Mouse (Mus musculus): ENCODE results near the gene Dynll1. TPM values are rescaled to one million over a fixed set of nuclear protein-coding genes. Genes with fewer than 3 reads are reported as not detected.

Gene Dynll1
- polyA plus RNA-seq, 1 experiment from 2014 or later, result 470 TPM

DNA sequence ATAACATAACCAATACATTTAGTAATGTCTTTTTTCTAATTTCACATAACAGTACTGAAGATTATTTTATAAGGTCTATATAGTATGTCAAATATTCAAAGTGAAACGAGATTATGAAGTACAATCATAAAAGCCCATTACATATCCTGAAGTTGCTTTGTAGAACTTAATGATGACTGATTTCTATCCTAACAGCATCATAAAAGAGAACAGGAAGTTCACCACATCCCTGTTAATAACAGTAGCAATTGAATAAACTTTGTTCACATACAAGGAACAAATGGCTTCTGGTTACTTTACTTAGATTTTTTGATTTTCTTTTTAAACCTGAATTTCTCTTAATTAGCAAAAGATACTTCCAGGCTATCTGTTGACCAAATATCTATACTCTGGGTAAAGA, 38.9 kb downstream of the Dynll1 start:
- no peak overlapping the region for H3K27ac ChIP-seq (ENCODE audit: low read length)
- H3K9me3 ChIP-seq (replicated peaks; ENCODE audit: control insufficient read depth, low read length), result no peaks in the 10 kb centered on the region
- no peaks in the 10 kb centered on the region for H3K27me3 ChIP-seq (ENCODE audit: control insufficient read depth, insufficient read depth, low read depth, low read length)
- H3K9ac ChIP-seq (ENCODE audit: low read depth, low read length), result no peak overlapping the region
- no peak overlapping the region for H3K4me2 ChIP-seq (ENCODE audit: low read depth, low read length)
- peaks cover 46% of the 10 kb centered on the region for H3K36me3 ChIP-seq (ENCODE audit: control insufficient read depth, insufficient read depth)
- 71% methylated on average over 1 of the region's 1 CpGs for WGBS (ENCODE audit: insufficient replicate concordance)
- H3K4me1 ChIP-seq (ENCODE audit: control insufficient read depth, low read depth, low read length), result peaks cover 54% of the 10 kb centered on the region
- ATAC-seq (ENCODE audit: low read depth), result no peak
- no peak overlapping the region for H3K4me3 ChIP-seq (ENCODE audit: low read depth, low read length)

DNA sequence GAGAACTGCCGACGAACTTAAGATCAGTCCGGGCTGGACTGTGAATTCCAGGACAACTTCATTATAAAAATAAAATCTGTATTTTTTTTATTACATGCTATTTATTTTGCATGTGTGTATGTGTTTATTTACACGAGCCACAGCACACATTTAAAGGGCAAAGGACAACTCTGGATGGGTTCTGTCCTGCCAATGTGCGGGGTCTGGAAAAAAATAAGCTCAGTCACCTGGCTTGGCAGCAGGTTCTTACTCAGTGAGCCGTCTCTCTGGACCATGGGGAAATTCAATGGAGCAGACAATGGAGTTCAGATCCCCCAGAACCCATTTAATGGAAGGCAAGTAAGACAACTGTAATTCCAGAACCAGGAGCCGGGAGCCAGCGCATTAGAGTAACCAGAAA, 39.7 kb downstream of the Dynll1 start:
- Histone ChIP-seq H3K4me1 (ENCODE audit: control insufficient read depth, low read depth, low read length) (peaks cover 47% of the 10 kb centered on the region), H3K36me3 (ENCODE audit: control insufficient read depth, insufficient read depth) (peaks cover 54% of the 10 kb centered on the region), H3K27me3 (ENCODE audit: control insufficient read depth, insufficient read depth, low read depth, low read length) (no peaks in the 10 kb centered on the region), H3K4me2 (ENCODE audit: low read depth, low read length) (no peak overlapping the region), H3K4me3 (ENCODE audit: low read depth, low read length) (no peak overlapping the region), H3K27ac (ENCODE audit: low read length) (no peak overlapping the region), H3K9ac (ENCODE audit: low read depth, low read length) (no peak overlapping the region), H3K9me3 (replicated peaks; ENCODE audit: control insufficient read depth, low read length) (no peaks in the 10 kb centered on the region)
- ATAC-seq (ENCODE audit: low read depth), result no peak
- 91% methylated on average over 8 of the region's 8 CpGs for WGBS (ENCODE audit: insufficient replicate concordance)

- peaks cover 62% of the 10 kb centered on the region for H3K36me3 ChIP-seq (ENCODE audit: control insufficient read depth, insufficient read depth)
- H3K4me2 ChIP-seq (ENCODE audit: low read depth, low read length), result no peak overlapping the region
- no peak overlapping the region for H3K4me3 ChIP-seq (ENCODE audit: low read depth, low read length)
- H3K9me3 ChIP-seq (replicated peaks; ENCODE audit: control insufficient read depth, low read length), result no peaks in the 10 kb centered on the region
- peak; percentile 79 for ATAC-seq (ENCODE audit: low read depth)
- H3K27ac ChIP-seq (ENCODE audit: low read length), result no peak overlapping the region
- no peak overlapping the region for H3K9ac ChIP-seq (ENCODE audit: low read depth, low read length)
- H3K27me3 ChIP-seq (ENCODE audit: control insufficient read depth, insufficient read depth, low read depth, low read length), result no peaks in the 10 kb centered on the region
- peaks cover 39% of the 10 kb centered on the region for H3K4me1 ChIP-seq (ENCODE audit: control insufficient read depth, low read depth, low read length)
- WGBS (ENCODE audit: insufficient replicate concordance), result 74% methylated on average over 6 of the region's 6 CpGs
Measured at GRCm38 (mm10) chr5:115260356-115260755, 40.4 kb downstream of the Dynll1 start.

DNA sequence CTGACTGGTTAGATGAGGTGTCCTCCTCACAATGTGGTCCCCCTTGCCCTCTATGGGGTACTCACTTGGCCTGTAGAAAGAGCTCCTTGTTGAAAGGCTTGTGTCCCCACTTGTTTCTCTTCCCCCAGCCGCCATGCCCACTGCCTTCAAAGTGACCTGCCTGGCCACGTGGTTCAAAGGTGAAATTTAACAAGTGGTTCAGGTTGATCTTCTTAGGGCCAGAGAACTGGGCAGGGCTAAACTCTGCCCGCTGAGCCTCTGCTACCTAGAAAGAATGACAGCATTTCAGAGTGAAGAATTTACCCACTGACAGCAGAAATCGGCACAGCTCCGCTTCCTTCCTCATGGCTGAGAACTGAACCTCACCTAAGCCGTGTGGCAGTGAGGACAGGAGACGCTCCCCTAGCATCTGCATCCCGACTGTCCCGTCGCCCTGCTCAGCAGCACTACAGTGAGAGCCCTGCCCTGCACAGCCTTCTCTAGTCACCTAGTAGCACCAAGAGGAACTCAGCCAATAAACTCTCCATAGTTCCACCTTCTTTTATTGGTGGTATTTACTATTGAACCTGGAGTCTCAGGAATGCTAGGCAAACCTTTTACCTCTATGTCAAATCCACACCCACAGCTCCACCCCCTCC, 43.8 kb downstream of the Dynll1 start:
- H3K4me2 ChIP-seq (ENCODE audit: low read depth, low read length), result no peak overlapping the region
- no peak overlapping the region for H3K9ac ChIP-seq (ENCODE audit: low read depth, low read length)
- no peaks in the 10 kb centered on the region for H3K27me3 ChIP-seq (ENCODE audit: control insufficient read depth, insufficient read depth, low read depth, low read length)
- H3K4me1 ChIP-seq (ENCODE audit: control insufficient read depth, low read depth, low read length), result peaks cover 15% of the 10 kb centered on the region
- no peak overlapping the region for H3K4me3 ChIP-seq (ENCODE audit: low read depth, low read length)
- H3K9me3 ChIP-seq (replicated peaks; ENCODE audit: control insufficient read depth, low read length), result no peaks in the 10 kb centered on the region
- H3K36me3 ChIP-seq (ENCODE audit: control insufficient read depth, insufficient read depth), result peaks cover 57% of the 10 kb centered on the region
- ATAC-seq (ENCODE audit: low read depth), result no peak
- 89% methylated on average over 10 of the region's 10 CpGs for WGBS (ENCODE audit: insufficient replicate concordance)
- H3K27ac ChIP-seq (ENCODE audit: low read length), result no peak overlapping the region

DNA sequence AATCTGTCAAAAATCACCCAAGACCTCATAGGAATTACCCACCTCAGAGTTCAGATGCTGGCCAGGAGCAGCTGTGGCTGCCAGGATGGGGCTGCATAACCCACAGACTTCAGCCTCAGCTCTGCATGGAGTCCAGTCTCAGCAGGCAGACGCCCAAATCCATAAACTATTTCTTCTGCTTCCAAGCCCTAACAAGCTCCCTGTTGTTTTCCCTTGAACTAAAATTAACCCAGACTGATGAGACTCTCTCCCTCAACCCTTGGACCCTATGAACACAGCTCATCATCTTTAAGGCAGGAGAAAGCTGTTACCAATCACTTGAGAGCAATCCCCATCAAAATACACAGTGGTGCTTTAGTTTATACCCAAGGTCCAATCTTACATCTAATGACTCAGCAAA, 45.3 kb downstream of the Dynll1 start:
- peaks cover 3% of the 10 kb centered on the region for H3K4me1 ChIP-seq (ENCODE audit: control insufficient read depth, low read depth, low read length)
- no peak for ATAC-seq (ENCODE audit: low read depth)
- no peaks in the 10 kb centered on the region for H3K27me3 ChIP-seq (ENCODE audit: control insufficient read depth, insufficient read depth, low read depth, low read length)
- no peak overlapping the region for H3K4me3 ChIP-seq (ENCODE audit: low read depth, low read length)
- no peaks in the 10 kb centered on the region for H3K9me3 ChIP-seq (replicated peaks; ENCODE audit: control insufficient read depth, low read length)
- H3K27ac ChIP-seq (ENCODE audit: low read length), result no peak overlapping the region
- no peak overlapping the region for H3K4me2 ChIP-seq (ENCODE audit: low read depth, low read length)
- H3K9ac ChIP-seq (ENCODE audit: low read depth, low read length), result no peak overlapping the region
- H3K36me3 ChIP-seq (ENCODE audit: control insufficient read depth, insufficient read depth), result peaks cover 70% of the 10 kb centered on the region
- WGBS (ENCODE audit: insufficient replicate concordance), result 80% methylated on average over 1 of the region's 1 CpGs

Other genes starting within 250 kb of the Dynll1 start
- gene Gm10401, start 202.7 kb downstream of the Dynll1 start, polyA plus RNA-seq (2015; fragmentation: Nextera tagmentation; extraction: Ambion mirVana), result 8.1 and 8.5 TPM in 2 replicates
- gene Acads, start 181.7 kb downstream of the Dynll1 start, polyA plus RNA-seq (2015; fragmentation: Nextera tagmentation; extraction: Ambion mirVana), result 48.8 and 54.2 TPM in 2 replicates
- 7.7 and 8.1 TPM in 2 replicates for gene Unc119b, start 166.0 kb downstream of the Dynll1 start, polyA plus RNA-seq (2015; fragmentation: Nextera tagmentation; extraction: Ambion mirVana)
- gene Mlec, start 142.8 kb downstream of the Dynll1 start, polyA plus RNA-seq (2015; fragmentation: Nextera tagmentation; extraction: Ambion mirVana), result 16.6 and 19.4 TPM in 2 replicates
- 0.13 and 0.19 TPM in 2 replicates for gene Cabp1, start 106.6 kb downstream of the Dynll1 start, polyA plus RNA-seq (2015; fragmentation: Nextera tagmentation; extraction: Ambion mirVana)
- 68.1 and 74.8 TPM in 2 replicates for gene Pop5, start 65.2 kb downstream of the Dynll1 start, polyA plus RNA-seq (2015; fragmentation: Nextera tagmentation; extraction: Ambion mirVana)
- gene Rnf10, start 28.1 kb downstream of the Dynll1 start, polyA plus RNA-seq (2015; fragmentation: Nextera tagmentation; extraction: Ambion mirVana), result 111 and 137 TPM in 2 replicates
- gene Coq5, start 21.3 kb downstream of the Dynll1 start, polyA plus RNA-seq (2015; fragmentation: Nextera tagmentation; extraction: Ambion mirVana), result 25.2 and 26.7 TPM in 2 replicates
- gene Srsf9, start 26.2 kb upstream of the Dynll1 start, polyA plus RNA-seq (2015; fragmentation: Nextera tagmentation; extraction: Ambion mirVana), result 59.2 and 64.0 TPM in 2 replicates
- 10.1 and 13.4 TPM in 2 replicates for gene Gatc, start 40.2 kb upstream of the Dynll1 start, polyA plus RNA-seq (2015; fragmentation: Nextera tagmentation; extraction: Ambion mirVana)
- 24.5 and 26.2 TPM in 2 replicates for gene Triap1, start 40.2 kb upstream of the Dynll1 start, polyA plus RNA-seq (2015; fragmentation: Nextera tagmentation; extraction: Ambion mirVana)
- 674 and 679 TPM in 2 replicates for gene Cox6a1, start 48.0 kb upstream of the Dynll1 start, polyA plus RNA-seq (2015; fragmentation: Nextera tagmentation; extraction: Ambion mirVana)
- 0.25 and 0.27 TPM in 2 replicates for gene Msi1, start 128.6 kb upstream of the Dynll1 start, polyA plus RNA-seq (2015; fragmentation: Nextera tagmentation; extraction: Ambion mirVana)
- gene Pla2g1b, start 165.3 kb upstream of the Dynll1 start, polyA plus RNA-seq (2015; fragmentation: Nextera tagmentation; extraction: Ambion mirVana), result not detected in 2 replicates
- gene Sirt4, start 183.7 kb upstream of the Dynll1 start, polyA plus RNA-seq (2015; fragmentation: Nextera tagmentation; extraction: Ambion mirVana), result 4.6 and 6.5 TPM in 2 replicates
- gene Pxn, start 205.7 kb upstream of the Dynll1 start, polyA plus RNA-seq (2015; fragmentation: Nextera tagmentation; extraction: Ambion mirVana), result 17.2 and 19.1 TPM in 2 replicates